ENCODE assay signal across 26 mouse cellular contexts in the genomic region with DNA sequence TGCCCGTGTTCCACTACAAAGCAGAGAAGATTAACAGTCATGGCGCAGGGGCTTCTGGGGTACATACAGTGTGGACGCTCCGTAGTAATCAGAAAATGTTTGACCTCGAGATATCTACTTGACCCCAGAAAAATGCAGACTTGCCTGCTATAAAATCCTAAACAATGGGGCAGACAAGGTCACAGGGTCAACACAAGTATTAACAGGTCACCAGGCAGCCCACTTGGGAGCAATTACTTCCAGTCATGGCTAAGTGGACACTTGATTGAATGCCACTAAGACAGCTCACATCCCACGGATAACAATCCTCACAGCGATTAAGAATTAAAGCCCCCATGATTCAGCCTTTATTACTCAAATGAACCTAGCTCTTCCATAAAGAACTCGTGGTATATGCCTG. TPM values are rescaled to one million over a fixed set of nuclear protein-coding genes. Genes with fewer than 3 reads are reported as not detected.
DNase-seq lines count a peak whose midpoint lies in the region; ATAC-seq lines count a peak whose summit lies in the region.
"Had no signal": no experiment of that assay in that cellular context is flagged by ENCODE, and none has a peak within 500 bp of the region (broad histone marks: within the 10 kb centered on the region; RNA-seq: fewer than 3 reads in every experiment).

No protein-coding gene starts in this region.

- no peak overlapping the region for H3K9ac ChIP-seq in kidney, embryonic 14.5 days (ENCODE audit: low read depth, low read length)
- H3K9ac ChIP-seq: embryonic facial prominence, embryonic 13.5 days; hindbrain, embryonic 13.5 days; limb, embryonic 13.5 days had no signal

- no peaks in the 10 kb centered on the region for H3K27me3 ChIP-seq in kidney, embryonic 14.5 days (ENCODE audit: control insufficient read depth, insufficient read depth, low read length)
- H3K27me3 ChIP-seq: embryonic facial prominence, embryonic 13.5 days; limb, embryonic 13.5 days; megakaryocyte, embryonic 14.5 days had no signal

- ATAC-seq in kidney, embryonic 14.5 days (ENCODE audit: low FRiP score, low TSS enrichment) = 0 out of 2 replicates have a peak, but pooled peaks have one; percentile 25
- ATAC-seq: CD4-positive, CD25-positive, alpha-beta regulatory T cell, adult 4 months; inflammation-experienced regulatory T-cells, adult 6 months; lung, postnatal 0 days had no signal

- 16% methylated on average over 8 of the region's 8 CpGs for WGBS in kidney, embryonic 14.5 days

- H3K4me3 ChIP-seq in kidney, embryonic 14.5 days (ENCODE audit: low read length) = no peak overlapping the region
- H3K4me3 ChIP-seq: embryonic facial prominence, embryonic 13.5 days; erythroblast, embryonic 14.5 days; hindbrain, embryonic 13.5 days; layer of hippocampus, adult 2 months; limb, embryonic 13.5 days; megakaryocyte, embryonic 14.5 days had no signal

- H3K4me1 ChIP-seq in kidney, embryonic 14.5 days (ENCODE audit: control insufficient read depth, insufficient read depth, low read length) = peaks cover 36% of the 10 kb centered on the region

- H3K4me2 ChIP-seq in kidney, embryonic 14.5 days (replicated peaks; ENCODE audit: low read depth, low read length) = no peak overlapping the region
- H3K4me2 ChIP-seq: embryonic facial prominence, embryonic 13.5 days; hindbrain, embryonic 13.5 days; limb, embryonic 13.5 days; liver, embryonic 11.5 days had no signal

- no peak overlapping the region for H3K27ac ChIP-seq in kidney, embryonic 14.5 days (ENCODE audit: low read depth, low read length)
- H3K27ac ChIP-seq: embryonic facial prominence, embryonic 13.5 days; hindbrain, embryonic 13.5 days; layer of hippocampus, adult 2 months; limb, embryonic 13.5 days had no signal

- no peaks in the 10 kb centered on the region; the same call in 1 of the 2 replicates for H3K36me3 ChIP-seq in kidney, embryonic 14.5 days (ENCODE audit: control insufficient read depth, insufficient read depth, low read length)
- H3K36me3 ChIP-seq: embryonic facial prominence, embryonic 13.5 days; hindbrain, embryonic 13.5 days had no signal

- H3K9me3 ChIP-seq in kidney, embryonic 14.5 days (ENCODE audit: control insufficient read depth, low read length) = no peaks in the 10 kb centered on the region
- H3K9me3 ChIP-seq: embryonic facial prominence, embryonic 13.5 days; hindbrain, embryonic 13.5 days; limb, embryonic 13.5 days; megakaryocyte, embryonic 14.5 days had no signal

- DNase-seq in kidney, postnatal 4 days = no peak
- peak; percentile 25 for DNase-seq in Muller cell, postnatal 12 days (ENCODE audit: inconsistent ontology term)
- peak; percentile 74 for DNase-seq in embryo, embryonic 10 days (ENCODE audit: low spot score)
- peak; percentile 81 for DNase-seq in mesoderm, embryonic 11.5 days (ENCODE audit: low read depth, low spot score)
- DNase-seq in urinary bladder, postnatal 36 days (ENCODE audit: low spot score in 2 of 2) = no peak
- no peak for DNase-seq in ovary, adult 18-20 months (ENCODE audit: low spot score)
- DNase-seq: adrenal gland, postnatal 25 days; cerebellum, adult 11-12 months; cerebellum, postnatal 10 days; gastrocnemius, postnatal 10 days; heart, postnatal 14 days; kidney, adult 11 months; lung, postnatal 4 days; midbrain, embryonic 14.5 days; right cerebral cortex, postnatal 14 days had no signal

RNA-seq across cellular contexts. Expression of gene Foxp1, which starts 55.4 kb away (rescaled TPM):
- 58.5 and 67.4 TPM in 2 replicates for polyA plus RNA-seq in kidney, embryonic 14.5 days (2014; fragmentation: Nextera tagmentation; extraction: Ambion mirVana)

Comparison
In these comparisons a context has a peak if more than half of its experiments do, and no peak if none do; other contexts are left out.
1. DNase-seq: peak in Muller cell, postnatal 12 days (single experiment), embryo, embryonic 10 days (single experiment) and mesoderm, embryonic 11.5 days (single experiment); none in kidney, postnatal 4 days (0 of 2), urinary bladder, postnatal 36 days (0 of 2) and ovary, adult 18-20 months (single experiment).